Mouse (Mus musculus): ENCODE data around the gene Gm10840.
"Not testable (repeated sequence)": the region's sequence is repeated elsewhere in the genome, so short reads cannot be mapped to it uniquely, and the experiment has no call there.

GRCm38 (mm10) chr11:106199997-106200396 lies 39.3 kb downstream of the Gm10840 start:
- TF ChIP-seq CTCF (IDR thresholded peaks at IDR 0.05; ENCODE audit: extremely low read depth, insufficient read depth, insufficient read length, insufficient replicate concordance); POLR2A (IDR thresholded peaks at IDR 0.05; ENCODE audit: low read depth, low read length): not testable (repeated sequence)

Data from spleen, adult 2 months (tissue).